29 mouse cellular contexts compared by ENCODE assay signal in genomic region chrX:7287051-7287734, GRCm38 (mm10).
"Had no signal": no experiment of that assay in that cellular context is flagged by ENCODE, and none has a peak within 500 bp of the region (broad histone marks: within the 10 kb centered on the region; RNA-seq: fewer than 3 reads in every experiment).

No protein-coding gene starts in this region.

- H3K4me1 ChIP-seq: embryonic facial prominence, embryonic 10.5 days; embryonic facial prominence, embryonic 12.5 days; embryonic facial prominence, embryonic 13.5 days; embryonic facial prominence, embryonic 15.5 days; forebrain, embryonic 12.5 days; forebrain, embryonic 13.5 days; forebrain, embryonic 15.5 days had no signal

- H3K4me2 ChIP-seq: embryonic facial prominence, embryonic 12.5 days; embryonic facial prominence, embryonic 13.5 days; embryonic facial prominence, embryonic 15.5 days; forebrain, embryonic 12.5 days; forebrain, embryonic 13.5 days; forebrain, embryonic 15.5 days had no signal

- H3K36me3 ChIP-seq: embryonic facial prominence, embryonic 10.5 days; embryonic facial prominence, embryonic 12.5 days; embryonic facial prominence, embryonic 13.5 days; embryonic facial prominence, embryonic 15.5 days; forebrain, embryonic 10.5 days; forebrain, embryonic 12.5 days; forebrain, embryonic 15.5 days had no signal

- DNase-seq: cerebellum, adult 2 months; cerebellum, adult 8-10 months; cerebellum, adult 9-10 months; cerebellum, adult 9-11 months; cerebellum, postnatal 10 days; cerebellum, postnatal 14 days; cerebellum, postnatal 25 days; cerebellum, postnatal 36 days; embryo, embryonic 11 days; forebrain, postnatal 0 days; gastrocnemius, adult 2 months; gastrocnemius, postnatal 10 days; gastrocnemius, postnatal 14 days; gastrocnemius, postnatal 25 days; gastrocnemius, postnatal 36 days; heart, adult 11 months; heart, adult 18-20 months; heart, adult 2 months had no signal

- H3K4me3 ChIP-seq: embryonic facial prominence, embryonic 10.5 days; embryonic facial prominence, embryonic 12.5 days; embryonic facial prominence, embryonic 13.5 days; embryonic facial prominence, embryonic 15.5 days; erythroblast, embryonic 14.5 days; forebrain, embryonic 10.5 days; forebrain, embryonic 12.5 days; forebrain, embryonic 13.5 days; forebrain, embryonic 15.5 days; gastrocnemius, adult 2 months; heart, adult 2 months had no signal

- H3K27ac ChIP-seq: embryonic facial prominence, embryonic 10.5 days; embryonic facial prominence, embryonic 12.5 days; embryonic facial prominence, embryonic 13.5 days; embryonic facial prominence, embryonic 15.5 days; forebrain, embryonic 10.5 days; forebrain, embryonic 12.5 days; forebrain, embryonic 13.5 days; forebrain, embryonic 15.5 days; gastrocnemius, adult 2 months; heart, adult 2 months had no signal

- H3K27me3 ChIP-seq: embryonic facial prominence, embryonic 12.5 days; embryonic facial prominence, embryonic 13.5 days; embryonic facial prominence, embryonic 15.5 days; forebrain, embryonic 12.5 days; forebrain, embryonic 13.5 days; forebrain, embryonic 15.5 days had no signal

- H3K9ac ChIP-seq: embryonic facial prominence, embryonic 12.5 days; embryonic facial prominence, embryonic 13.5 days; embryonic facial prominence, embryonic 15.5 days; forebrain, embryonic 12.5 days; forebrain, embryonic 13.5 days; forebrain, embryonic 15.5 days; forebrain, postnatal 0 days had no signal

- ATAC-seq: forebrain, embryonic 13.5 days; forebrain, embryonic 14.5 days; forebrain, embryonic 15.5 days; forebrain, embryonic 16.5 days; forebrain, postnatal 0 days had no signal

- H3K9me3 ChIP-seq: embryonic facial prominence, embryonic 10.5 days; embryonic facial prominence, embryonic 12.5 days; embryonic facial prominence, embryonic 13.5 days; embryonic facial prominence, embryonic 15.5 days; forebrain, embryonic 10.5 days; forebrain, embryonic 12.5 days; forebrain, embryonic 13.5 days; forebrain, embryonic 15.5 days had no signal
